7 mouse cellular contexts compared by ENCODE assay signal in the genomic region with DNA sequence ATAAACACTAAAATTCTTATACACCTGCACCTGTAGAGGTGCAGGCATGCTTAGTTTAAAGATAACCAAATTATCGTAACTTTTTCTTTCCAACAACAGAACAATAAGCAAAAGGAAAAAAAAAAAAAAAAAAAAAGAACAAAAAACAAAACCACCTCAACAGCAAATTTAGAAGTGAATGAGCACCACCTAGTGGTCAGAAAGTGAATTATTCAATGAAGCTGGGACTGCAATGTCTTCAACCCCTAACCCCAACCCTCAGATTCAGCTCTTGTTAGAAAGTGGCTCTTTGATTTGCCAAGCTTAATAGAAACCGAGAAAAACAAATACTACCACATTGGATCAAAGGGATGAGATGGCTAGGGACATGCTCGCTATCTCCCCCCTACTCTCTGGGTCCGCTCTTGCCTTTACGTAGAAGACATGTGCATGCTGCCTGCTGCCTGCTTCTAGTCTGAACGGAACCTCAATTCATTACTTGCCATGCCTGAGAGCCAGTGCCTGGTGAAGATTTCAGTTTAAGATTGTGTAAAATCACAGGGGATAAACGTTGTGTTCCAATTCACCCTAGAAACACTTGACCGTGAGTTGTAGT.
DNase-seq lines count a peak whose midpoint lies in the region; ATAC-seq and TF ChIP-seq lines count a peak whose summit lies in the region.

No protein-coding gene starts in this region.

- no peak overlapping the region for H3K4me2 ChIP-seq in kidney, postnatal 0 days (ENCODE audit: low read length)
- no peak overlapping the region for H3K4me2 ChIP-seq in kidney, embryonic 16.5 days (replicated peaks; ENCODE audit: low read depth, low read length)
- H3K4me2 ChIP-seq in CH12.LX (ENCODE audit: insufficient read depth, low read depth, poor library complexity, severe bottlenecking) = no peak overlapping the region
- no peak overlapping the region for H3K4me2 ChIP-seq in embryonic facial prominence, embryonic 14.5 days (ENCODE audit: low read depth, low read length)

- peak; percentile 79 for DNase-seq in kidney, postnatal 0 days (ENCODE audit: low spot score)
- DNase-seq in CH12.LX (ENCODE audit: extremely low read depth) = peak; percentile 44
- DNase-seq in Muller cell, postnatal 12 days (ENCODE audit: inconsistent ontology term) = peak; percentile 46
- DNase-seq in embryonic facial prominence, embryonic 14.5 days (ENCODE audit: low spot score) = peak; percentile 71
- no peak for DNase-seq in urinary bladder, postnatal 36 days (ENCODE audit: low spot score in 2 of 2)

- TF ChIP-seq RAD21 in CH12.LX (IDR thresholded peaks at IDR 0.05; ENCODE audit: low read depth, low read length) = peak; percentile 62

- H3K9ac ChIP-seq in kidney, postnatal 0 days (ENCODE audit: low read depth, low read length) = no peak overlapping the region
- H3K9ac ChIP-seq in kidney, embryonic 16.5 days (replicated peaks; ENCODE audit: low read length) = no peak overlapping the region
- H3K9ac ChIP-seq in CH12.LX (ENCODE audit: insufficient read depth, low read depth) = no peak overlapping the region
- no peak overlapping the region for H3K9ac ChIP-seq in embryonic facial prominence, embryonic 14.5 days (ENCODE audit: low read depth, low read length)

- H3K9me3 ChIP-seq in kidney, postnatal 0 days (replicated peaks; ENCODE audit: low read length) = no peaks in the 10 kb centered on the region
- H3K9me3 ChIP-seq in kidney, embryonic 16.5 days (ENCODE audit: low read length) = no peaks in the 10 kb centered on the region
- H3K9me3 ChIP-seq in CH12.LX (replicated peaks; ENCODE audit: low read length) = peaks cover 24% of the 10 kb centered on the region
- H3K9me3 ChIP-seq in embryonic facial prominence, embryonic 14.5 days (ENCODE audit: control insufficient read depth, low read length) = no peaks in the 10 kb centered on the region

- peak; percentile 74 for TF ChIP-seq CTCF in kidney, postnatal 0 days (IDR thresholded peaks at IDR 0.05; ENCODE audit: low read depth)
- peak; percentile 36 to 60; a peak in 3 of 4 replicates for TF ChIP-seq CTCF in CH12.LX (conservative IDR thresholded peaks at IDR 0.05 in 1 of 2, IDR thresholded peaks at IDR 0.05 in 1 of 2; ENCODE audit: low read depth in 2 of 2, low read length in 2 of 2)

- dilution Hi-C loops in CH12.LX (cut with MboI; ENCODE audit: extremely low pct_ligation_motif_present, extremely low pct_unique_long_range_greater_than_20kb, low sequenced_read_pairs) = no loop called here

- in situ Hi-C loops in CH12.LX (cut with MboI; ENCODE audit: low pct_ligation_motif_present, low pct_unique_long_range_greater_than_20kb, low sequenced_read_pairs) = loop anchor here (25.0 kb wide), 1 partner anchor 651 kb away; no protein-coding TSS in a partner anchor

- no peak for TF ChIP-seq EP300 in CH12.LX (IDR thresholded peaks at IDR 0.05; ENCODE audit: low read length)

- no peak overlapping the region for H3K4me3 ChIP-seq in kidney, postnatal 0 days (replicated peaks; ENCODE audit: low read depth, low read length)
- H3K4me3 ChIP-seq in kidney, embryonic 16.5 days (ENCODE audit: low read length) = no peak overlapping the region
- no peak overlapping the region for H3K4me3 ChIP-seq in CH12.LX (replicated peaks in 1 of 3; ENCODE audit: low read depth in 2 of 3, low read length in 2 of 3, poor library complexity in 1 of 3)
- no peak overlapping the region for H3K4me3 ChIP-seq in embryonic facial prominence, embryonic 14.5 days (ENCODE audit: low read depth, low read length)

- no peaks in the 10 kb centered on the region for H3K79me2 ChIP-seq in CH12.LX (replicated peaks; ENCODE audit: control insufficient read depth, extremely low read depth, insufficient read depth, poor library complexity, severe bottlenecking)

- no peak overlapping the region for H3K27ac ChIP-seq in kidney, postnatal 0 days
- no peak overlapping the region for H3K27ac ChIP-seq in kidney, embryonic 16.5 days (ENCODE audit: low read length)
- no peak overlapping the region for H3K27ac ChIP-seq in CH12.LX (ENCODE audit: insufficient read depth, low read depth)
- H3K27ac ChIP-seq in embryonic facial prominence, embryonic 14.5 days (replicated peaks; ENCODE audit: low read depth, low read length) = no peak overlapping the region

- H3K27me3 ChIP-seq in kidney, postnatal 0 days (ENCODE audit: insufficient read depth, low read length) = no peaks in the 10 kb centered on the region
- H3K27me3 ChIP-seq in kidney, embryonic 16.5 days (ENCODE audit: insufficient read depth, low read length) = no peaks in the 10 kb centered on the region
- H3K27me3 ChIP-seq in CH12.LX (replicated peaks) = no peaks in the 10 kb centered on the region
- H3K27me3 ChIP-seq in embryonic facial prominence, embryonic 14.5 days (replicated peaks; ENCODE audit: control insufficient read depth, insufficient read depth, low read length) = no peaks in the 10 kb centered on the region

- WGBS in kidney, postnatal 0 days = 62% methylated on average over 8 of the region's 8 CpGs
- WGBS in kidney, embryonic 16.5 days = 62% methylated on average over 8 of the region's 8 CpGs
- WGBS in embryonic facial prominence, embryonic 14.5 days = 51% methylated on average over 8 of the region's 8 CpGs

- 0 out of 2 replicates have a peak, but pooled peaks cover 6% of the 10 kb centered on the region for H3K4me1 ChIP-seq in kidney, postnatal 0 days (replicated peaks; ENCODE audit: insufficient read depth, low read length)
- peaks cover 14% of the 10 kb centered on the region for H3K4me1 ChIP-seq in kidney, embryonic 16.5 days (ENCODE audit: insufficient read depth, low read length)
- H3K4me1 ChIP-seq in CH12.LX (ENCODE audit: control insufficient read depth in 1 of 2, insufficient read depth in 2 of 2) = no peaks in the 10 kb centered on the region
- H3K4me1 ChIP-seq in embryonic facial prominence, embryonic 14.5 days (ENCODE audit: control insufficient read depth, insufficient read depth, low read length) = peaks cover 12% of the 10 kb centered on the region; the same call in 1 of the 2 replicates

- no peak for ATAC-seq in kidney, postnatal 0 days (replicated peaks; ENCODE audit: low FRiP score, low read depth)
- no peak for ATAC-seq in kidney, embryonic 16.5 days (ENCODE audit: low FRiP score, low TSS enrichment)
- ATAC-seq in embryonic facial prominence, embryonic 14.5 days (ENCODE audit: low read depth) = no peak
- ATAC-seq in megakaryocyte progenitor cell, adult 5-6 weeks (replicated peaks; ENCODE audit: poor library complexity) = peak; percentile 66

- TF ChIP-seq POLR2A in CH12.LX (IDR thresholded peaks at IDR 0.05; ENCODE audit: low read depth, low read length) = no peak

- no peaks in the 10 kb centered on the region for H3K36me3 ChIP-seq in kidney, postnatal 0 days (ENCODE audit: insufficient read depth, low read length)
- peaks cover 5% of the 10 kb centered on the region for H3K36me3 ChIP-seq in kidney, embryonic 16.5 days (ENCODE audit: insufficient read depth, low read length)
- H3K36me3 ChIP-seq in CH12.LX (replicated peaks in 1 of 2; ENCODE audit: control insufficient read depth in 1 of 2, insufficient read depth in 1 of 2, low read length in 1 of 2) = no peaks in the 10 kb centered on the region
- peaks cover 3% of the 10 kb centered on the region; the same call in 1 of the 2 replicates for H3K36me3 ChIP-seq in embryonic facial prominence, embryonic 14.5 days (ENCODE audit: control insufficient read depth, insufficient read depth, low read length)

TF ChIP-seq in CH12.LX, 34 proteins besides CTCF, POLR2A, EP300 and RAD21:
- TF ChIP-seq ZNF384 (IDR thresholded peaks at IDR 0.05; ENCODE audit: low read depth, low read length) = peak; percentile 90
- no peak for TF ChIP-seq ETS1 (conservative IDR thresholded peaks at IDR 0.05; ENCODE audit: low read depth, low read length)
- TF ChIP-seq MAZ (IDR thresholded peaks at IDR 0.05; ENCODE audit: low read depth, low read length) = no peak
- no peak for TF ChIP-seq MAFK (IDR thresholded peaks at IDR 0.05; ENCODE audit: insufficient replicate concordance, low read length)
- no peak for TF ChIP-seq JUND (conservative IDR thresholded peaks at IDR 0.05; ENCODE audit: low read depth, low read length)
- TF ChIP-seq NELFE (IDR thresholded peaks at IDR 0.05; ENCODE audit: low read depth, low read length) = no peak
- TF ChIP-seq SMC3 (IDR thresholded peaks at IDR 0.05; ENCODE audit: low read depth, low read length) = peak; percentile 39
- TF ChIP-seq JUN (IDR thresholded peaks at IDR 0.05; ENCODE audit: insufficient read depth, low read depth, low read length) = no peak
- TF ChIP-seq KAT2A (IDR thresholded peaks at IDR 0.05; ENCODE audit: insufficient replicate concordance, low read length) = no peak
- TF ChIP-seq POLR2AphosphoS2 (IDR thresholded peaks at IDR 0.05; ENCODE audit: low read depth, low read length) = no peak
- TF ChIP-seq MAX (IDR thresholded peaks at IDR 0.05; ENCODE audit: low read length) = no peak
- TF ChIP-seq CHD2 (IDR thresholded peaks at IDR 0.05; ENCODE audit: low read length) = no peak
- no peak for TF ChIP-seq ZKSCAN1 (IDR thresholded peaks at IDR 0.05; ENCODE audit: borderline replicate concordance, low read depth, low read length)

Comparison
In these comparisons a context has a peak if more than half of its experiments do, and no peak if none do; other contexts are left out.
1. DNase-seq: peak in kidney, postnatal 0 days (single experiment), CH12.LX (single experiment), Muller cell, postnatal 12 days (single experiment) and embryonic facial prominence, embryonic 14.5 days (single experiment); none in urinary bladder, postnatal 36 days (0 of 2).